Mouse (Mus musculus) frontal cortex, postnatal 14 days (tissue): ENCODE measurements around the gene Esrp2.

Experiments
- DNase-seq, 2 experiments: peaks; one replicate each; pipeline ENCODE4 v3.0.0; 2022; ENCODE audit warnings: low spot score in 2 of 2

Esrp2 gene

DNA sequence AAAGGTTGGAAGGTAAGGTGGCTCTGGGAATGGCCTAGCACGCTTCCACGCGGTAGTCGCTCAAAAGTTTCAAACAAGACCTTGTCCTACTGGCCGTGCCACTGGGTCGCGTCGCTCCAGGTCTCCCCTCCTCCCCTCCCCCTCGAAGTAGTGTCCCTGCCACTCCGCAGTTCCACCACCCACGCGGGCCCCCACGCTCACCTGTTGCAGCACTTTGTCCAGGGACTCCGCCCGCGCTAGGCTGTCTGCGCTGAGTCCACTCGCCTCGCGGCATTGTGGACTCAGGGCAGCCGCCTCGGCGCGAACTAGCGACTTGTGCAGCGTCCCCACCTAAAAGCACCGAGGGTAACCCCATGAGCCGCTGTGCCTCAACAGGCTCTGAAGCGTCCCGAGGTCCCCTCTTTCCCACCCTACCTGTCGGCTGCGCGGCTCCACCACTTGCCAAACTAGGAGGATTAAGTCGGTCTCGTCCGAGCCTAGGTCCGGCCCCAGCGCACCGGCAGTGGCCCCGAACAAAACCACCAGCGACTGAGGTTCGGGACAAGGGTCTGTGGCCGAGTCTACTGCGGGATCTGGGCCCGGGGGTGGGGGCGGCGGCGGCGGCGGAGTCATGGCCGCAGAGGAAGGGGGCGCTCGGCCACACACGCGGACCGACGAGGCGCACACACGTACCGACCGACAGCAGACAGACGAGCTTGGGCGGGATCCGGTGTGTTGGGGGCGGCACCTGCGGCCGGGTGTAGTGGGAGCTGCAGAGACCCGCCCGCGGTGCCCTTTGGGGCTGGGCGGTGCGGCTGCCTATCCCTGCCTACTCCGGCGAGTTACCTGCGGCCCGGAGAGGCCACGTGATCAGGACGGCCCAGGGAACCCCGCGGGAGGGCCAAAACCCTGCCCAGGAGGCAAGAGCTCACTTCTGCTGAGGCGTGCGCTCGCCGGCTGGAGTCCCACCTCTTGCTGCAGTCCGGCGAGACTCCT lies at the start of gene Esrp2:
Esrp2 (minus strand) TSS at position 819 of the 975 bp plus-strand sequence.
- no peak for DNase-seq

DNA sequence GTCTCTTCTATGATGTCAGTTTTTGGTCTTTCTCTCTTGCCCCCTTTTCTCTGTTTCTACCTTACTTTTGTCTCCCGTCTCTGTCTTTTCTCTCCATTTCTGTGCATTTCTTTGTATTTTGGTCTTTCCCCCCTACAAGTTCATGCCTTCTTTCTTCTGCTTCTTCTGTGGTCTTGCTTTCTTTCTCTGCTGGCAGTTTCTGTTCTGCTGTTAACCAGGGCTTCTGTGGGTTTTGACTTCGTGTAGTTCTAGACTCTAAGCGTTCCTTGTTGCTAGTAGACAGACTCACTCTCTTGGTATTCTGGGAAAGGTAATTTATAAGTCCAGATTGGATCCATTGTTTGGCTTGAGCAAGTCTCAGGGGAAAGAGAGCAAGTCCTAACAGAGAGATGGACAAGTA lies 49.6 kb upstream of the Esrp2 start:
- no peak for DNase-seq

DNA sequence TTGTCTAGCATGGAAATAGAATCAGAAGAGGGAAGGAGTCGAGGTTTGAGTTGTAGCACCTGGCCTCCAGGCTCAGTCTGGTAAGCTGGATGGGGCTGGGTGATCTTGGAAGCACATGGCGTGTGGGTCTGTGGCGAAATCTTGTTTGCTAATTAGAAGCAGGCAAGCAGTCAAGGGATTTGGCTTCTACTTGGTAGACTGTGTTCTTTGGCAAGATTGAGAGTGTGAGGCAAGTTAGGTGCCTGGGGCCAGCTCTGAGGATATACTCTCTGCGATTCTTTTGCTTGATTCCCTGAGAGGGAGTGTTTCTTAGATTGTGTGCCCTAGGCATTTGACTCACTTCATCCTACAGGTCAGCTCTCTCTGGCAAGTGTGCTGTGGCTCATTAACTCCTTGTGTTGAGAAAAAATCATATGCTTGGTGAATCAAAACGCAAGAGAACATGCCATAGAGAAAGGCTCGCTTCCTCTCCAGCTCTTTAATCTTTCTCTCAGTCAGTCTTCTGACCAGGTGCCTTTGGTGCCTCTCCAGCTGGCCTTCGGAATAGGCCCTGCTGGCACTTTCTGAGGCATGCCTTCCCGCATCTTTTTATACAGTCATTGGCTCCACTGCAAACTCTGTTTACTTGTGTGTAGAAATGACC lies 49.0 kb upstream of the Esrp2 start:
- no peak for DNase-seq

DNA sequence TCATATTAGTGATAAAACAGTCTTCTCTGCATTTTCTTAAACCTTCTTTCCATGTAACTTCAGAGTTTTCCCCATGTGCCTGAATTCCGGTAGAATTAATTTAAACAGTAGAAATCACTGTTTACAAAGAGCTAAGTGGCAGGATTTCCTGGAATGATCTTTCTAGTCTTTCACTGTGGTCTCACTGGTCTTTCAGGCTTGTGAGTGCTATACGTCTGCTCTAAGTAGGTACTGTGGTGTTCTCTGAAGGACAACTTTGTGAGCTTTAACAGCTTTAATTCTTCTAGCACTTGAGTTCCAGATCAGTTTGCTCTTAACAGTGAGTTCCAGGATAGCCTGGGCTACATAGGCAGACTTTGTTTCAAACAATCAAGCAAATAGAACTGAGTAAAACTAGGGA lies 41.7 kb upstream of the Esrp2 start:
- DNase-seq = no peak

DNA sequence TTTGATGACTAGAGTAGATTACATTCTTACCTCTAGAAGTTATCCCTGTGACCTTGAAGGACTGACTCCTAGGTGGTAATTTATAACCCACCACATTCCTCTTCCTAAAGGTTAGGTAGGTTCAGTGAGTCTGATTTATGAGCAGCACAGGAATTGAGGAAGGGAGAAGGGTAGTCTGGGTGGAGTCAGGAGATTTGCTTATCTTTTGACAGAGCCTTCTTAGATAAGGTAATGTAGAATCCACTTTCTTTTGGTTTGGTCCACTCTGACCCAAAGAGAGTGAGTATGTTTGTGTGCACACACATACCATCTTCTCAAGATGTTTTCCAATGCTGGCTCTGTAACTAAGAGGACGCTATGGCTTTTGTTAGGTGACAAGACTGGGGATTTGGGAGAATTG lies 40.8 kb upstream of the Esrp2 start:
- DNase-seq = no peak

DNA sequence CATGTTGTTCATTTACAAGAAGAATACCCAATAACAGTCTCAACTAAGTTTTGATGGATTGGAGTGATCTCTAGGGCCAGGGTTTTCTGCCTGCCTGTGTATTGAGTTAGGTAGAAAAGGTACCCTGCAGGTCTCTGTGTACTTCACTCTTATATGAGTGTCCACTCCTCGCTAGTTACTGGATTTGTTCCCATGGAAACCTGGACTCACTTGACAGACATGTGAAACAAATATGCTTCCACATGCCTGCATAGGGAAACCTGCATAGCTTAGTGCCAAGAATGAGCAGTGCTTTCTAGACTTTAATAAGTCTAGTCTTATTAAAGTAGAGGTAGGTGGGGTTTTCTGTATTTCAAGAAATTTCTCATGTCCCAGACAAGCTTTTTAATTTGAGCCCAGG lies 40.1 kb upstream of the Esrp2 start:
- DNase-seq = no peak

DNA sequence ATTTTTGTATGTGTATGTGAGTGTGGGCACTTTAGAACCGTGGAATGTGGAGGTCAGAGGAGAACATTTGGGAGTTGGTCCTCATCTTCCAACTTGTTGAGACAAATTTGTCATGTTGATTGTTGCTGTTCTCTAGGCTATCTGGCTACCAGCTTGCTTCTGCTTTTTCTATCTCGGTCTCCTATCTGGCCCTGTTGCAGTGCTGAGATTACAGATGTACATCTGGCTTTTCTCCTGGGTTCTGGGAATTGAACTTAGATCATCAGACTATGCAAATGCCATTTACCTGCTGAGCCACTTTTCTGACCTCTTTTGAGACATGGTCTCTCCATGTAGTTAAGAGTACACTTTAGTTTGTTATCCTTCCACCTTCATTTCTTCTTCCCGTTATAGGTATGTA lies 36.8 kb upstream of the Esrp2 start:
- no peak for DNase-seq

DNA sequence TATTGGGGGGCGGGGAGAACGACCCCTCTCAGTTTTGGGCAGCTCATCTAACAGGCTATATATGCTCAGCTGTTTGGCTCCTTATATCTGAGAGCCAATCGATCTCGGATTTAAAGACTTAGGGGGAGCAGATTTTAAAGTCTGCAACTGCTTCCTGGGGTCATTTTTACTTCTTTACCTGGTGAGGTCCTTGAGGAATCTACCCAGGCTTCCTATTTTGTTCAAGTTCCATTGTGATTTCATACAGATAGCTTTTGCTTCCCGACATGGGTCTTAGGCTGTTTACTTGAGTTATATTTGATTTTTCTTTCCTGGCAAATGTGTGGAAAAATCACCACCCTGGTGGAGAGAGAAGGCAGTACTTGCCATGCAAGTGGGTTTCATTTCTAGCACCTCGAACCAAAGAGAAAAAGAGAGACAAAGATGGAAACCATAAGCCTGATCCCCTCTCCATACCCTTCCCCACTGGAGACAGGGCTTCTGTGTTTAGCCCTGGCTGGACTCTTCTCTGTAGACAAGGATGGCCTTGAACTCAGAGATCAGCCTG lies 33.2 kb upstream of the Esrp2 start:
- no peak for DNase-seq

DNA sequence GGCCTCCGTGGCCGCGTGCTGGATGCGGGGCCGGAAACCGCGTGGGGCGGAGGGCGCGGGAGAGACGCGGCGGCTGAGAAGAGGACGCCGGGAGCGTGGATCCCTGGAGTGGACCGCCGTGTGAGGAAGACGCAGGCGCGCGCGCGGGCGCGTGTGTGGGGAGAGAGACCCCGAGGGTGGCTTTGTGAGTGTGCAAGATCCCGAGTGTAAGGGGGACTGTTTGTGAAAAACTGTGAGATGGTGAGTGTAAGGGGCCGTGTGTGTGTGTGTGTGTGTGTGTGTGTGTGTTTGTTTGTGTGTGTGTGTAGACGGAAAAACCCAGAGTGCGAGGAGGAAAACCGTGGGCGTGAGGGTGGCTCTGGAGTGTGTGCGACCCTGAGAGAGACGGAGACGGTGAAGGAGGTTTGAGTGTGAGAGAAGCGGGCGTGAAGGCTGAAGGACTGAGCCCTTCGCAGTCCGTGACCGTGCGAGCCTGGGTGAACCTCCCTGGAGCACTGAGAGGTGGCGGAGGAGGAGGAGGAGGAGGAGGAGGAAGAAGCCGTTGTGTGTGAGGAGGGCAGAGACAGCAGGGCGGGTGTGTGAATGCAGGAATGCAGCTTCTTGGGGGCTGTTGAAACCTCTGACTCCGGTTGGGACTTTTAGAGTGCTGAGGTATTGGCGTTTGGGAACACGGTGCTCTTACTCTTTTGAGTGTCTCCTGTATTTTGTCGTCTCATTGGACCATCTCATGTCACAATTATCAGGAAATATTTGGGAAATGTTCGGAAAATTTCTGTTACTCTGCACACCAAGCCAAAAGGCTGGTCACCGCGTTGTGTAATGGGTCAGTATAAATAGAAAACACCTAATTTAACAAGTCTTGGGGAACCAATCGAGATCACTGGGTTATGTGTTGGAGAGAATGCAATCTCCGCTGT lies 32.5 kb upstream of the Esrp2 start:
- DNase-seq = peak in 1 of 2 experiments; percentile 29

DNA sequence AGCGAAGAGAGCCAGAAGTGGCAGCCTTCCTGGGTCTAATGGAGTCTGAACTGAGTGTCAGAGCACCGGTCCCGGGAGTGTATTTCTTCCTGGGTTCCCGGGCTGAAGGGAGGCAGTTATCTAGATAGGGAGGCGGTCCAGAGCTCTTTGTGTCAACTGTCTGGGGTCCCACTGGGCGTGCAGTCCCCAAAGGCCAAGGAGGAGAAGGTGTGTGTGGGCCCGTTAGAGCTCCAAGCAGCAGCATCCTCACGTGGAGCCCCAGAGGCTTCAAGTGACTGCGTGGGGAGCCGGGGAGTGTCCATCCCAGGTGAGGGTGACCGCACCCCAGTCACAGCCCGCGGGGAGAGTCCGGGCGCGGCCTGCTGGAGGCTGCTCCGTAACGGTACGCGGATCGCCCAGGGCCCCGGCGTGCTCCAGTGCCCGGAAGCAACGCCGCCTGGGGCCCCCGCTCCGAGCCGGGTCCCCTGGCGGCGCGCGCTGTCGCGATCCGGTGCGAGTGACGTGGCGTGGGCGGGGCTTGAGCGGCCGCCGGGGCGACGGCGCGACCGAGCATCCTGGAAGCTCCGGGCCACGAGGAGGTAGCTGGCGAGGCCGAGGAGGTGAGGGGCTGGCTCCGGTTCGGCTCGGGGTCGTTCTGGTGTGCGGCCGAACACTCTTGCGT lies 31.7 kb upstream of the Esrp2 start, which contains the start of gene Slc7a6:
Slc7a6 (plus strand) TSS at position 502 of the 661 bp plus-strand sequence.
- DNase-seq = peak; percentile 69 to 85

DNA sequence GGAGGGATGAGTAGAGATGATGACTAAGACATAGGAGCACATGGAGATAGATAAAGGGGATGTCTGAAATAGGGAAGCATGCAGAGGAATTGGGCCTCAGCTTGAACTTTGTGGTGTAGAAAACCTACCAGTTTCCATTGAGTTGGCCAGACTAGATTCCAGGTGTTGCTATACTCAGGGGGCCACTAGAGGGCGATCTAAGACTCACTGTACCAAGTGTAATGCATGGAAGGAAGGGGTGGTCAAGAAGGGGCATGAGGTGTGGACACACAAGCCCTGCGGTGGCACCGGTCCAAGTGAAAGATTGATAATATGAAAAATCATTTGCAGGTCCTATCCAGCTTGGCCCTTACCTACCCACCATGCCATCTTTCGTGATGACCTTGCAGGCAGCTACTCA lies 28.7 kb upstream of the Esrp2 start:
- DNase-seq = peak; percentile 46 to 72

DNA sequence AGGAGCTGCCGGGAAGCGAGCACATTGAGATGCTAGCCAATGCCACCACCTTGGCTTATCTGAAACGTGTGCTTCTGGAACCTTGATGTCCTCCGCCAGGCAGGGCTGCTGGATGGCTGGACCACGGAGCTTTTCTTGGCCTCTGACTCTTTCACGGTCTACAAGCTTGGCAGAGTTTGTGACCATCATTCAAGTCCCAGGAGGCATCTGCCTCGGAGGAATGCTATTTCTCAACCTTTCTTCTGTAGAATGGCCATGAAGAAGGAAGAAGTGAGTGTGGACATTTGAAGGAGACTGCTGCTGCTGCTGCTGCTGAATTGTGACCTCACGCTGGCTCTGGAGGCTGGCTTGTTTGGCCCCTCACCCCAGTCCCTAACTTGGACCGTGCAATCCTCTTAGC lies 26.5 kb upstream of the Esrp2 start:
- DNase-seq = no peak

DNA sequence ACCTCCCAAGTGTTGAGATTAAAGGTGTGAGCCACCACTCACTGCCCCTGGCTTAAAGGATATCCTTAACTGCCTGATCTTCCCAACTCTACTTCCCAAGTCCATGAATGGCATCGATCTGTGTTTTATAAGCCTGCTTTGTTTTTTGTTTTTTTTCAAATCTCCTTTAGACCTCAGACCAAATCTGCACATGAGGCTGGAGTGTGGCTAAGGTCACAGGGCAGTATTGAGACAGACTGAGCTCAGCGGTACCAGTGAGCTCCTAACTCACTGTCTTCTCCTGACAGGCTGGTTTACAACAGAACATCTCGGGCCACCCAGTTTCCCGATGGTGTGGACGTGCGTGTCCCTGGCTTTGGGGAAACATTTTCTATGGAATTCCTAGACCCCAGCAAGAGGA lies 23.1 kb upstream of the Esrp2 start:
- no peak for DNase-seq

DNA sequence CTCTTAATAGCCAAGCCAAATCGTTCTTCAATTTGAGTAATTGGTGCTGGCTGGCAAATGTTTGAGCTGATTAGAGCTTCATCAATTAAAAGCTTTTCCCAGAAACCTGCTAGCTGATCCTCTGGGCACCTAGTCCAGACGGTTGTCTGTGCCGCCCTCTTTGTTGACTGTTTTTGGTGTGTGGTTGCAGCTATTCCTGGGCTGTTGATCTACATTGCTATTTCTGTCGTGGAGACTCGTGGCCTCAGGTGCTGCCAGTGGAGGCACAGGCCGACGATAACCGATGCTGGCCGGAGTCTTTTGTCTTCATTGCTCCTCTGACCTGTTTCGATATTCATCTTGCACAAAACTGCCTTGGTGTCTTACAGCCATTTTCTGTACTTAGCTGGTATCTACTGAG lies 21.6 kb upstream of the Esrp2 start:
- no peak for DNase-seq

DNA sequence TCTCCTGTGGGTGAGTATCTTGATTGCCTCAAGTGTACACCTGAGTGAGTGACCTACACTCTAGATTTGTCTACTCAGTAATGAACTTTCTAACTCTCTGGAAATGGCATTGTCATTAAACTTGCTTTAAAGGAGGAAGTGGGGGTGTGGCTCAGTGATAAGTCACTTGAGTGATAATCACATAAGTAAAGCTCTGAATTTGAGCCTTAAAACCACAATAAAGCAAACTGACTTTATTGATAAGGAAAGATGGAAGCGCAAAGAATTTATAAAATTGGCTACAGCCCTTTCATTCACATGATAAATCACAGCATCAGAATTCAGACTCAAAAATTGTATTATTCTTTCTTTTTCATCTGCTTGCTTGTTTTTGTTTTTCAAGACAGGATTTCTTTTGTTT lies 20.6 kb upstream of the Esrp2 start:
- no peak for DNase-seq

DNA sequence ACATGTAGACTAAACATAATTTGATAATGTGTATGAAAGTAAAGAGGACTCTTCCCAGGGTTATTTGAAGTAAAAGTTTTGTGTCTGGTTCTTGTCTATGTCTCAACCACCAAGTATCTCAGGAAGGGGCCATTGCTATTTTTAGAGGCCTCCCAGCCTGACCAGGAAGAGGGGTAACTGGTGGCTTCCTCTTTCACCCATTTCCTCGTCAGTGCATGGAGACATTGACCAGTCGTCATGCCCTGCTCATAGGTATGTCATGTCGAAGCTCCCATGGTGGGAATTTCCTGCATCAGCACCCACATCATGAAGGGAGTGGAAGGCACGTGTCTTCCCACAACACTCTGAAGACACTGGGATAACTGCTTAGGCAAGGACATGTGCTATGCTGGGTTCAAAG lies 16.1 kb upstream of the Esrp2 start:
- DNase-seq = no peak

DNA sequence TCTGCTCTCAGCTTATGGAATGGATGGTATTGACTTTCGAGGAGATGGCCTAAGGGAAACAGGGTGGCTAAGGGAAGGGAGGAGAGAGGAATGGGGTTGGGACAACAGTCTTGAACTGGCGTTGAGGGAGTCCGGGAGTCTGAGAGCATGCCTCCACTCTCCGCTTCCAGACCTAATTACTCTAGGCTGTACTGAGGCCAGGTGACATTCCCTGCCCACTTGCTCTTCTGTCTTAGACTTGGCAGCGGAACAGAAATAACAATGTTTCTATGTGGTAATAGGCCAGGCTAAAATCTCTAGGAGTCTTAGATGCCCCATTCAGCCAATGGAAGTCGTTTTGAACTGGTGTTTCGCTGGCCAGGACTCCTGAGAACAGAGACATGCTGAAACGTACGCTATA lies 14.3 kb upstream of the Esrp2 start:
- no peak for DNase-seq

DNA sequence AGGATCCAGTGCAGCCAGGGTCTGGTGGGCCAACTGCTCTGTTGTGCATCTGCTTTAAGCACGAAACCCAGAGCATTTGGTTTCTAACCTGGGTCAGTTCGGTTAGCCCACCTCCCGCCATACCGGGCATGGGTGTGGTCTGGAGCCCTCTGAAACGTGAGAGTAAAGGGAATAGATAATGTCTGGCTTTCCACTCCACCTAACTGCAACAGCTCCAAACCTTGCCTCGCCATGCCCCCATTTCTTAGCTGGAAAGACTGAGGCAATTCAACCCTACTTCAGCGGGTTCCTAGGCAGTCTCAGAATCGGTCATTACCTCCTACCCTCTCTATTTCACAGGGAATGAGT lies 13.9 kb upstream of the Esrp2 start:
- no peak for DNase-seq

DNA sequence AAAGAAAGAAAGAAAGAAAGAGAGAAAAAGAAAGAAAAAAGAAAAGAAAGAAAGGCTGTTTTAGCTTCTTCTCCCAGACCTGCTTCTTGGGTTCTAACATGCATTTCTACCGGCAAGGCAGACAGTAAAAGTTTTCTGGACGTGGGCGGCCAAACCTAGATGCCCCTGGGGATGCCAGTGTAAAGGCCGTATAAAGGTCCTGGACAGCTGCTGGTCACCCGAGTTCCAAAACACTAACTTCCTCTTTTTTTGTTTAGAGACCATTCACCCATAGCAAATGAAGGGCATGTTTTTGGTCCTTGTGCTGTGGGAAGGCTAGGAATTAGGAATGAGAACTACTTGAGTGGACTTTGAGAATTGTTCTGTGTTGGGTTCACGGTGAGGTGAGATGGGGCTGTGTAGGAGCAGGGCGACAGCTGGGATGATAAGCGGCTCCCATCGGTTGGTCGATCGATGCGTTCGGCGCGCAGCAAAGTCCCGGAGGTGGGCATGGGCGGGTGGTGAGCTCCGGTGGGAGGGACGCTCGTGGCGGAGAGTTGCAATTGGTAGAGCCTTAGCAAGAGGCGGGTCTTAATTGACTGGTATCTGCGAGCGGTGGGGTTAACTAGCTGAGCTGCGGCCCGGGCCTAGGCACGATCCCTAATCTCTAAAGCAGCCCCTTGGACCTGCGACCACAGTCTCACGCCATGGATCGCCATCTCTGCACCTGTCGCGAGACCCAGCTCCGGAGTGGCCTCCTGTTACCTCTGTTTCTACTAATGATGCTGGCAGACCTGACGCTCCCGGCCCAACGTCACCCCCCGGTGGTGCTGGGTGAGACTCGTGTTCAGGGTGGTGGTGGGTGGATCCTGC lies 13.3 kb upstream of the Esrp2 start, which contains the start of gene Pla2g15:
Pla2g15 (plus strand) TSS at position 599 of the 852 bp plus-strand sequence.
- DNase-seq = peak; percentile 89 to 90

DNA sequence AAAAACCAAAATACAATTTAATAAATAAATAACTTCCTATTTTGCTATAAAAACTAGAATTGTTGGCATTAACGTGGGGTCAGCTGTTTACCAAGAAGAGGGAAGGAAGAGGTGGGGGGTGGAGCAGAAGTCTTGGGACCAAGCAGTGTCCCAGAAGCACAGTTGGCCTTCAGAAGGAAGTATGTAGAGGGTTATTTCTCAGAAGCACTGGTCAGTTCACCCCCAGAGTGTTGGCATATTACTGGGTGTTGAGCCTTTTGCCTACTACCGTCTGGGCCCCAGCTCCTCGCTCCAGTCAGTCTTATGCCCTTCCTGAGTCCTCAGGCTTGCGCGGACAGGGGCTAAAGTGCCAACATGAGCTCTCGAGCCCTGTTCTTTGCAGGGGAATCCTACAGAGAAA lies 12.3 kb upstream of the Esrp2 start:
- no peak for DNase-seq
